Mouse (Mus musculus): ENCODE results near the gene Ndn. TPM values are rescaled to one million over a fixed set of nuclear protein-coding genes. Genes with fewer than 3 reads are reported as not detected.

Gene Ndn
- 394 and 457 TPM in 2 replicates for polyA plus RNA-seq (2014; fragmentation: Nextera tagmentation; extraction: Ambion mirVana)

GRCm38 (mm10) chr7:62346269-62346668 is at the start of gene Ndn:
Gene Ndn, plus strand, starts transcription at chr7:62346569.
- Histone ChIP-seq H3K4me2 (ENCODE audit: low read depth, low read length) (no peak within 1 kb of the TSS), H3K4me1 (ENCODE audit: control insufficient read depth, insufficient read depth, low read length) (no peaks in the 10 kb centered on the region), H3K27me3 (ENCODE audit: control insufficient read depth, insufficient read depth, low read length) (no peaks in the 10 kb centered on the region), H3K4me3 (ENCODE audit: low read depth, low read length) (no peak within 1 kb of the TSS), H3K9me3 (ENCODE audit: control insufficient read depth, low read length) (no peaks in the 10 kb centered on the region), H3K36me3 (ENCODE audit: control insufficient read depth, insufficient read depth, low read length) (no peaks in the 10 kb centered on the region), H3K9ac (replicated peaks; ENCODE audit: low read depth, low read length) (no peak within 1 kb of the TSS), H3K27ac (ENCODE audit: low read depth, low read length) (no peak within 1 kb of the TSS)
- no peak for ATAC-seq (ENCODE audit: low read depth)
- WGBS, result 49% methylated on average over 1 of the region's 1 CpGs

DNA sequence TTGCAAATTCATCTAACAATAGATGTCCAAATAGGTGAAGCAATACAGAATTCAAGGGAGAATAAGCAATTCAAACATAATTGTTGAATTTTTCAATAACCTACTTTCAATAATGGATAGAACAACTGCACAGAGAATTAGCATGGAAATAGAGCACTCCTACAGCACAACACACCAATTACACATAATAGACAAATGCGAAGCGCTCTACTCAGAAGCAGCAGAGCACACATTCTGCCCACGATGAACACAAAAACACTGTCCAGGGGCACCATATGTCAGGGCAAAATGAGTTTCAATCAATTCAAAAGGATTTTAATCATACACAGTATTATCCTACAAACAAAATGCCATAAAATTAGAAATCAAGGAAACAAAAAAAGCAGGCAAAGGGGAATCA is 43.9 kb upstream of the Ndn start:
- Histone ChIP-seq H3K27ac (ENCODE audit: low read depth, low read length) (no peak overlapping the region), H3K27me3 (ENCODE audit: control insufficient read depth, insufficient read depth, low read length) (no peaks in the 10 kb centered on the region), H3K4me2 (ENCODE audit: low read depth, low read length) (no peak overlapping the region), H3K36me3 (ENCODE audit: control insufficient read depth, insufficient read depth, low read length) (no peaks in the 10 kb centered on the region), H3K9me3 (ENCODE audit: control insufficient read depth, low read length) (no peaks in the 10 kb centered on the region), H3K9ac (replicated peaks; ENCODE audit: low read depth, low read length) (no peak overlapping the region), H3K4me1 (ENCODE audit: control insufficient read depth, insufficient read depth, low read length) (no peaks in the 10 kb centered on the region), H3K4me3 (ENCODE audit: low read depth, low read length) (no peak overlapping the region)
- WGBS, result 62% methylated on average over 3 of the region's 3 CpGs
- ATAC-seq (ENCODE audit: low read depth), result peak; percentile 31; the same call in 1 of the 2 replicates

DNA sequence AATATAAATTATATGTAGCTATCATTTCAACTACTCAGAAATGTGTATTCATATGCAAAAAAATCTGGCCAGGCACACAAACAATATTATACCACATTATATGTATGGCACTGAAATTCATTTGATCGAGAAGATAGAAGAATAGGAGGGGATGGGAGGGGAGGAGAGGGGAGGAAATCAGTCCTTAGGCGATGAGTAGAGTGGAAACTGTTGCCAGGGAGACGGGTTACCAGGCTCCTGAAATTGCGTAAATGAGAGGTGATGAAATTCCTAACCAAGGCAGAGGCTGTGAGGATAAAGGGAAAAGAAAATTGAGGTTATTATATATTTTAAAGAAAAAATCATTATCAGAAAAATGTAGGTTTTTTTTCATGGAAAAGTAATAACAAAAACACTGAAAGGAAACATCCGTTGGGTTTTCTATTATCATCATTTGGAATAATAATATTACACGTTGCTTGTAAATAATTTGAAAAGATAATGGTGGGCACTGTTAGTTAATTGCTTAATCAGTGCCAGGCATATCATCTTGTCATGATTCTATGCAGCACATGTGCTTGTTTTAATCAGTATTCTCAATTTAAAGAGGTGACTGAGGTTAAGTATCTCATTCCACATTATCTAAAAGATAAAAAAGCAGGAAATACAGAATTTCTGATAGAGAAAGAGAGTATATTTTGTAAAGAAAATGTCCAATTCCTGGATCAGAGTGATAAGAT is 39.3 kb upstream of the Ndn start:
- H3K9me3 ChIP-seq (ENCODE audit: control insufficient read depth, low read length), result no peaks in the 10 kb centered on the region
- H3K4me1 ChIP-seq (ENCODE audit: control insufficient read depth, insufficient read depth, low read length), result no peaks in the 10 kb centered on the region
- no peak overlapping the region for H3K9ac ChIP-seq (replicated peaks; ENCODE audit: low read depth, low read length)
- no peak overlapping the region for H3K27ac ChIP-seq (ENCODE audit: low read depth, low read length)
- peak; percentile 68; the same call in 1 of the 2 replicates for ATAC-seq (ENCODE audit: low read depth)
- no peak overlapping the region for H3K4me3 ChIP-seq (ENCODE audit: low read depth, low read length)
- no peaks in the 10 kb centered on the region for H3K36me3 ChIP-seq (ENCODE audit: control insufficient read depth, insufficient read depth, low read length)
- no peaks in the 10 kb centered on the region for H3K27me3 ChIP-seq (ENCODE audit: control insufficient read depth, insufficient read depth, low read length)
- WGBS, result 35% methylated on average over 6 of the region's 6 CpGs
- no peak overlapping the region for H3K4me2 ChIP-seq (ENCODE audit: low read depth, low read length)

DNA sequence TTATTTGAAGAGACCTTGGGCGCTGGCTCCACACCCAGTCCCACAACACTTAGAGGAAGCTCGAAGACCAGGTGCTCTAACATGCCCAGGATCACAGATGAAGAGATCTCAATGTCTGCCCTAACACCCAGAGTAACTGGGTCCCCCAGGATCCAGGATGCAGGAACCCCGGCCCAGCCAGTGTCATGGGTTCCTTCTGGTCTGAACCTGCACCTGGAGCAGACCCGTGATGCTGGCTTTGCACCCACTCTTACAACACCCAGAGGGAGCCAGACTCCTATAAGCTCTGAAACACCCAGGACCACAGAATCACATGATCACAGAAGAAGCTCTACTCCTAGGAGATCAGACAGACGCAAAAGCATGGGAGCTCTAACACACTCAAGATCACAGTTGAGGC is 29.6 kb upstream of the Ndn start:
- no peak for ATAC-seq (ENCODE audit: low read depth)
- 78% methylated on average over 5 of the region's 5 CpGs for WGBS
- Histone ChIP-seq H3K27me3 (ENCODE audit: control insufficient read depth, insufficient read depth, low read length) (no peaks in the 10 kb centered on the region), H3K9ac (replicated peaks; ENCODE audit: low read depth, low read length) (no peak overlapping the region), H3K4me1 (ENCODE audit: control insufficient read depth, insufficient read depth, low read length) (no peaks in the 10 kb centered on the region), H3K4me3 (ENCODE audit: low read depth, low read length) (no peak overlapping the region), H3K36me3 (ENCODE audit: control insufficient read depth, insufficient read depth, low read length) (no peaks in the 10 kb centered on the region), H3K9me3 (ENCODE audit: control insufficient read depth, low read length) (no peaks in the 10 kb centered on the region), H3K4me2 (ENCODE audit: low read depth, low read length) (no peak overlapping the region), H3K27ac (ENCODE audit: low read depth, low read length) (no peak overlapping the region)

DNA sequence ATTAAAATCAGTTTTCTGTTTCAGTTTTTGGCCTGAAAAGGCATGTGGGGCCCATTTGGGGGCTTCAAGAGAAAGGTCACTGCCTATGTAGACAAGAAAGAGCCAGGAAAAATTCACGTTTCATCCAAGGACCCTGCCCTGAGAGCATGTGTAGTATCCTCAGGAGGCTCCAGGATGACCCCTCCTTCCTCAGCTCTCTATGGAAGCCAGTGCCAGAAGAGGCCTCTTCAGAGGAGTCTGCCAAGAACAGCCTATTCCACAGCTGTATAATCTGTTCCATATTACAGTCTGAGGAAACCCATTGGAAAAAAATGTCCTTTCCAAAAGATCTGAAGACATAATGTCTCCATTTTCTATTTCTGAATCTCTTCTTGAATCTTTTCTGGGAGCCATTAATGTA is 958 bp upstream of the Ndn start:
- Histone ChIP-seq H3K27me3 (ENCODE audit: control insufficient read depth, insufficient read depth, low read length) (no peaks in the 10 kb centered on the region), H3K36me3 (ENCODE audit: control insufficient read depth, insufficient read depth, low read length) (no peaks in the 10 kb centered on the region), H3K4me3 (ENCODE audit: low read depth, low read length) (no peak overlapping the region), H3K9me3 (ENCODE audit: control insufficient read depth, low read length) (no peaks in the 10 kb centered on the region), H3K27ac (ENCODE audit: low read depth, low read length) (no peak overlapping the region), H3K4me2 (ENCODE audit: low read depth, low read length) (no peak overlapping the region), H3K9ac (replicated peaks; ENCODE audit: low read depth, low read length) (no peak overlapping the region), H3K4me1 (ENCODE audit: control insufficient read depth, insufficient read depth, low read length) (no peaks in the 10 kb centered on the region)
- WGBS, result 41% methylated on average over 1 of the region's 1 CpGs
- no peak for ATAC-seq (ENCODE audit: low read depth)

- Histone ChIP-seq H3K4me1 (ENCODE audit: control insufficient read depth, insufficient read depth, low read length) (no peaks in the 10 kb centered on the region), H3K9me3 (ENCODE audit: control insufficient read depth, low read length) (no peaks in the 10 kb centered on the region), H3K4me3 (ENCODE audit: low read depth, low read length) (peak overlapping the region; percentile 41), H3K9ac (replicated peaks; ENCODE audit: low read depth, low read length) (peak overlapping the region; percentile 60), H3K27me3 (ENCODE audit: control insufficient read depth, insufficient read depth, low read length) (no peaks in the 10 kb centered on the region), H3K36me3 (ENCODE audit: control insufficient read depth, insufficient read depth, low read length) (no peaks in the 10 kb centered on the region), H3K27ac (ENCODE audit: low read depth, low read length) (peak overlapping the region; percentile 74), H3K4me2 (ENCODE audit: low read depth, low read length) (peak overlapping the region; percentile 68)
- peak; percentile 98 for ATAC-seq (ENCODE audit: low read depth)
- 17% methylated on average over 42 of the region's 42 CpGs for WGBS
Measured at GRCm38 (mm10) chr7:62348106-62348803, 1.9 kb downstream of the Ndn start.

- Histone ChIP-seq H3K9me3 (ENCODE audit: control insufficient read depth, low read length) (no peaks in the 10 kb centered on the region), H3K27me3 (ENCODE audit: control insufficient read depth, insufficient read depth, low read length) (no peaks in the 10 kb centered on the region), H3K9ac (replicated peaks; ENCODE audit: low read depth, low read length) (peak overlapping the region; percentile 60), H3K4me3 (ENCODE audit: low read depth, low read length) (peak overlapping the region; percentile 41), H3K36me3 (ENCODE audit: control insufficient read depth, insufficient read depth, low read length) (no peaks in the 10 kb centered on the region), H3K4me2 (ENCODE audit: low read depth, low read length) (peak overlapping the region; percentile 68), H3K27ac (ENCODE audit: low read depth, low read length) (peak overlapping the region; percentile 74), H3K4me1 (ENCODE audit: control insufficient read depth, insufficient read depth, low read length) (no peaks in the 10 kb centered on the region)
- ATAC-seq (ENCODE audit: low read depth), result peak; percentile 56
- 36% methylated on average over 17 of the region's 17 CpGs for WGBS
Measured at GRCm38 (mm10) chr7:62348804-62349190, 2.4 kb downstream of the Ndn start.

DNA sequence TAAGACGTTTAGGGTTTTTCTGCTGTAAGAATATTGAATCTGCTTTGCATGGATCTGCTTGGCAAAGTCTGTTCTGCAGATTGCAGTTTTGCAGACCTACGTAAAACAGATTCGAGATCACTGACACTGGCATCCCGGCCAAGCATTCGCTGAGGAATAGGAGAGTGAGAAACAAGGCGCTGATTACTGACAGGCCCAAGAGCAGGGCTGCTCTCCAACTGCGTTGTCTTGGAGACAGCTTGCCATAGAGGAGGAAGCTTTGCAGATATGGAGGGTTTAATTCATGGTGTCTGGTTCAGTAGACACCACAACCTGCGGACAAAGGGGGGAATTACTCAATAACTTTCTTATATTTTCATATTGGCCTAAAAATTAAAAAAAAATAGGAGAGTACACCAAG is 4.9 kb downstream of the Ndn start:
- no peak for ATAC-seq (ENCODE audit: low read depth)
- Histone ChIP-seq H3K4me3 (ENCODE audit: low read depth, low read length) (no peak overlapping the region), H3K27ac (ENCODE audit: low read depth, low read length) (no peak overlapping the region), H3K36me3 (ENCODE audit: control insufficient read depth, insufficient read depth, low read length) (no peaks in the 10 kb centered on the region), H3K9ac (replicated peaks; ENCODE audit: low read depth, low read length) (no peak overlapping the region), H3K9me3 (ENCODE audit: control insufficient read depth, low read length) (no peaks in the 10 kb centered on the region), H3K27me3 (ENCODE audit: control insufficient read depth, insufficient read depth, low read length) (no peaks in the 10 kb centered on the region), H3K4me2 (ENCODE audit: low read depth, low read length) (no peak overlapping the region), H3K4me1 (ENCODE audit: control insufficient read depth, insufficient read depth, low read length) (no peaks in the 10 kb centered on the region)
- 53% methylated on average over 8 of the region's 8 CpGs for WGBS

GRCm38 (mm10) chr7:62365039-62365636 is 18.8 kb downstream of the Ndn start:
- Histone ChIP-seq H3K27me3 (ENCODE audit: control insufficient read depth, insufficient read depth, low read length) (no peaks in the 10 kb centered on the region), H3K9me3 (ENCODE audit: control insufficient read depth, low read length) (no peaks in the 10 kb centered on the region), H3K4me2 (ENCODE audit: low read depth, low read length) (peak overlapping the region; percentile 34), H3K9ac (replicated peaks; ENCODE audit: low read depth, low read length) (peak overlapping the region; percentile 46; the same call in 1 of the 2 replicates), H3K4me3 (ENCODE audit: low read depth, low read length) (peak overlapping the region; percentile 26), H3K4me1 (ENCODE audit: control insufficient read depth, insufficient read depth, low read length) (no peaks in the 10 kb centered on the region), H3K27ac (ENCODE audit: low read depth, low read length) (peak overlapping the region; percentile 90), H3K36me3 (ENCODE audit: control insufficient read depth, insufficient read depth, low read length) (no peaks in the 10 kb centered on the region)
- ATAC-seq (ENCODE audit: low read depth), result peak; percentile 85
- WGBS, result 39% methylated on average over 7 of the region's 7 CpGs
